Mouse (Mus musculus) cortical plate, adult 2 months (tissue): ENCODE results near the gene Drg1.

Experiments used
- CTCF ChIP-seq: fragments of 200-500 bp; IDR thresholded peaks from 2 replicates; pipeline ENCODE4 v1.5.1; 2011; ENCODE audit warnings: mild to moderate bottlenecking, control low read depth, low read length; ENCODE audit not compliant: insufficient read depth; ENCODE audit errors: extremely low read depth
- POLR2A ChIP-seq: fragments of 200-500 bp; IDR thresholded peaks from 2 replicates; pipeline ENCODE4 v1.6.1; 2011; ENCODE audit warnings: mild to moderate bottlenecking, low read length, control low read depth; ENCODE audit not compliant: insufficient read depth; ENCODE audit errors: extremely low read depth

DNA sequence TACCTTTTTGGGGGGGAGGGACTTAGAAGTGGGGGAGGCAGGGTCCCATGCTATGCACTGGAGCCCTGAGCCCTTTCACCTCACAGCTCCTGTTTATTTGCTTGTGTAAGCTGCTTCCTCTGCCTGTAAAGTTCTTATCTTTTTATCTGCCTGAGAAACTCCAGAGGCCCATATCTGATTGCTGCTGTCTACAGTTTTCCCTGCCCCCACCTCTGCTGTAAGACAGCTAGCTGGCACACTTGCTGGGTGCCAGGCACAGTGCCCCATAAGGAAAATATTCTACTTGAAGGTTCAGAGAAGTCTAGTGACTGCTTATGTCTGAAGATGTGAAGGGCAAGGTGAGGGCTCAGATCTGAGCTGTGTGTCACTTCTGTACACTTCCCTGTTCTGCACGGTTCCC, 47.1 kb upstream of the Drg1 start:
- no peak for TF ChIP-seq POLR2A
- TF ChIP-seq CTCF, result no peak
